Mouse (Mus musculus) colon, adult 2 months (tissue): Measurements from ENCODE around the gene Gm12790. TPM values are rescaled to one million over a fixed set of nuclear protein-coding genes. Genes with fewer than 3 reads are reported as not detected.

Experiments used
- polyA plus RNA-seq: library from polyadenylated mRNA; depleted of rRNA; stranded (reverse); fragments of >200 nt; gene quantifications from 2 replicates; pipeline ENCODE4 v1.2.3, GENCODE M21; 2012; rRNA removed

Gm12790 gene
- polyA plus RNA-seq: not detected in 2 replicates

GRCm38 (mm10) chr4:101980949-101981348 is at the start of gene Gm12790:
Gm12790 (minus strand) TSS chr4:101981049.

GRCm38 (mm10) chr4:101986326-101986725 is 5.5 kb upstream of the Gm12790 start, which contains the start of gene Gm12789:
Gm12789 (plus strand) TSS chr4:101986626.

DNA sequence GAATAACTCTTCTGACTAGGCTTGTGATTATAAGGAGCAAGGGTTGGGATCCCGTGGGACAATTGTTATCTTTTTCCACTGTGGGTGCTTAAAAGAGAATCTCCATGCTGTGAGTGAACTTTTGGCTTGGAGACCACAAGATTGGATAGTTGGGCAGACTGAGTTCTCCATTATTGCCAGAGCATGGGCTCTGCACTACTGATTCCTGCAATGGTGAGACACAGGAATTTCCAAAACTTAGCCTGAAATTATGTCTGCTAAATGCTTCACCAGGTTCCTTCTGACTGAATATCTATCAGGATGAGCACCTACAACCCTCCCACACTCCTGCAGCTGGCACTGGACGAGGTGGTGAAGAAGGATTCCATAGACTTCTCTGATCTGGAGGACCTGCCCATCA is 40.7 kb downstream of the Gm12790 start, which contains the start of gene Gm12794:
TSS of gene Gm12794 (plus strand) at position 301 of the 400 bp plus-strand sequence.

Other genes with a start within 250 kb of the Gm12790 start
- not detected in 2 replicates for gene B020004J07Rik, start 137.0 kb downstream of the Gm12790 start, polyA plus RNA-seq
- gene C130073F10Rik, start 87.3 kb downstream of the Gm12790 start, polyA plus RNA-seq: not detected in 2 replicates
- gene Gm12800, start 71.9 kb downstream of the Gm12790 start, polyA plus RNA-seq: not detected in 2 replicates
- not detected in 2 replicates for gene Gm12794, start 40.6 kb downstream of the Gm12790 start, polyA plus RNA-seq
- not detected in 2 replicates for gene Gm12789, start 5.6 kb upstream of the Gm12790 start, polyA plus RNA-seq
- 4.1 and 4.4 TPM in 2 replicates for gene Pde4b, start 106.5 kb upstream of the Gm12790 start, polyA plus RNA-seq